Mouse (Mus musculus) forebrain, embryonic 11.5 days (tissue): ENCODE data around the gene Adgrg1. TPM values are rescaled to one million over a fixed set of nuclear protein-coding genes. Genes with fewer than 3 reads are reported as not detected.
A peak's percentile ranks its signal among the peaks of the same experiment; 100 is the strongest.

Experiments used
- ATAC-seq: fragments of 200-750 bp; cut with Nextera tagmentation; replicated peaks from 2 replicates; pipeline ENCODE4 v1.8.0; 2017; ENCODE audit warnings: moderate TSS enrichment; ENCODE audit not compliant: low FRiP score
- DNase-seq: peaks from one replicate; pipeline ENCODE4 v3.0.0-alpha.2; 2017; ENCODE audit warnings: low spot score
- H3K27ac ChIP-seq: fragments of 300-500 bp; sonication (generic); 2 replicates; pipeline ENCODE4 v1.5.1; 2014; ENCODE audit warnings: low read depth, low read length
- H3K27me3 ChIP-seq: fragments of 300-500 bp; sonication (generic); 2 replicates; pipeline ENCODE4 v1.6.1; 2014; ENCODE audit warnings: mild to moderate bottlenecking, low read length, mixed read lengths; ENCODE audit not compliant: control insufficient read depth, insufficient read depth
- H3K36me3 ChIP-seq: fragments of 300-500 bp; sonication (generic); 2 replicates; pipeline ENCODE4 v1.6.1; 2014; ENCODE audit warnings: mild to moderate bottlenecking, low read length, moderate library complexity, mixed read lengths; ENCODE audit not compliant: control insufficient read depth, insufficient read depth
- H3K4me1 ChIP-seq: fragments of 300-500 bp; sonication (generic); replicated peaks from 2 replicates; pipeline ENCODE4 v1.6.1; 2014; ENCODE audit warnings: low read length, mixed read lengths; ENCODE audit not compliant: control insufficient read depth, insufficient read depth
- H3K4me2 ChIP-seq: fragments of 300-500 bp; sonication (generic); 2 replicates; pipeline ENCODE4 v1.6.1; 2014; ENCODE audit warnings: low read depth, mild to moderate bottlenecking, low read length, moderate library complexity, mixed read lengths; ENCODE audit not compliant: severe bottlenecking
- H3K4me3 ChIP-seq: fragments of 300-500 bp; sonication (generic); 2 replicates; pipeline ENCODE4 v1.5.1; 2014; ENCODE audit warnings: low read depth, low read length
- H3K9ac ChIP-seq: fragments of 300-500 bp; sonication (generic); 2 replicates; pipeline ENCODE4 v1.6.1; 2014; ENCODE audit warnings: low read length
- H3K9me3 ChIP-seq: fragments of 300-500 bp; sonication (generic); 2 replicates; pipeline ENCODE4 v1.6.1; 2016; ENCODE audit warnings: low read length, mixed read lengths; ENCODE audit not compliant: control insufficient read depth
- WGBS: fragments of 180-500 bp; shearing (Covaris S2); extraction: QIAGEN DNeasy Blood & Tissue Kit; methylation state at CpG from one replicate; pipeline ENCODE4 v1.1.7; 2014; 5-methylcytosine and 5-hydroxymethylcytosine counted together
- polyA plus RNA-seq: library from polyadenylated mRNA; unstranded; fragments of >200 nt; fragmentation: Nextera tagmentation; extraction: Ambion mirVana; gene quantifications from 2 replicates; pipeline ENCODE4 v1.2.1, GENCODE M21; 2014

The Adgrg1 gene
- polyA plus RNA-seq, 1 experiment from 2014 or later, result 177 TPM

DNA sequence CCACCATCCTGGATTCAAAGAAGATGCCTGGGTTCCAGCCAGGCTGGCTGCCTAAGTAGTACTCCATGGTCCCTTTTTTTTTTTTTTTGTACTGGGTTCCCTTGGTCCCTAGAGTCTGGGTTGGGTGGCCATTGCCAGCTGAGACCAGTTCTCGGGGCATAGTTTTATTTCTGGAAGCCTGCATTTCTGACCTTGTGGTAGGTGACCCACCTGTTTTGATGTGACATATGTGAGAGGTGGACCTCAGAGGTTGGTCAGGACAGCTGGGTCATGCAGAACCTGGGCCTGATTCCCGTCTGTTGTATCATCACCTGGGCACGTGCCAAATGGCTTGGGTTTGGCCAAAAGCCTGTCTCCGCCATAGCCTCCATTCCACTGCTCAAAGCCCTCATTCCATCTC lies 15.2 kb downstream of the Adgrg1 start:
- H3K9ac ChIP-seq, result no peak overlapping the region
- no peaks in the 10 kb centered on the region for H3K9me3 ChIP-seq
- H3K4me1 ChIP-seq, result peaks cover 28% of the 10 kb centered on the region
- no peaks in the 10 kb centered on the region for H3K27me3 ChIP-seq
- WGBS, result 93% methylated on average over 4 of the region's 4 CpGs
- no peak overlapping the region for H3K27ac ChIP-seq
- no peak overlapping the region for H3K4me3 ChIP-seq
- DNase-seq, result no peak
- H3K4me2 ChIP-seq, result no peak overlapping the region
- H3K36me3 ChIP-seq, result no peaks in the 10 kb centered on the region
- no peak for ATAC-seq

- Histone ChIP-seq H3K4me1 (peaks cover 26% of the 10 kb centered on the region), H3K27me3 (no peaks in the 10 kb centered on the region), H3K36me3 (no peaks in the 10 kb centered on the region), H3K27ac (no peak overlapping the region), H3K9me3 (no peaks in the 10 kb centered on the region), H3K9ac (no peak overlapping the region), H3K4me3 (no peak overlapping the region), H3K4me2 (no peak overlapping the region)
- ATAC-seq (no peak), DNase-seq (no peak)
- WGBS, result 75% methylated on average over 11 of the region's 11 CpGs
Measured at GRCm38 (mm10) chr8:94990598-94991453, 16.3 kb downstream of the Adgrg1 start.

- no peak for DNase-seq
- Histone ChIP-seq H3K27me3 (no peaks in the 10 kb centered on the region), H3K36me3 (no peaks in the 10 kb centered on the region), H3K9ac (no peak overlapping the region), H3K4me2 (no peak overlapping the region), H3K4me3 (no peak overlapping the region), H3K27ac (no peak overlapping the region), H3K4me1 (peaks cover 27% of the 10 kb centered on the region), H3K9me3 (no peaks in the 10 kb centered on the region)
- ATAC-seq, result no peak
- 91% methylated on average over 9 of the region's 9 CpGs for WGBS
Measured at GRCm38 (mm10) chr8:94991454-94991994, 17.0 kb downstream of the Adgrg1 start.

GRCm38 (mm10) chr8:94992010-94992409 lies 17.5 kb downstream of the Adgrg1 start:
- no peaks in the 10 kb centered on the region for H3K27me3 ChIP-seq
- DNase-seq (no peak), ATAC-seq (no peak)
- peaks cover 24% of the 10 kb centered on the region for H3K4me1 ChIP-seq
- WGBS, result 80% methylated on average over 4 of the region's 4 CpGs
- no peaks in the 10 kb centered on the region for H3K9me3 ChIP-seq
- H3K4me2 ChIP-seq, result no peak overlapping the region
- peak overlapping the region; percentile 97 for H3K27ac ChIP-seq
- H3K36me3 ChIP-seq, result no peaks in the 10 kb centered on the region
- H3K4me3 ChIP-seq, result no peak overlapping the region
- H3K9ac ChIP-seq, result no peak overlapping the region; the same call in 1 of the 2 replicates

DNA sequence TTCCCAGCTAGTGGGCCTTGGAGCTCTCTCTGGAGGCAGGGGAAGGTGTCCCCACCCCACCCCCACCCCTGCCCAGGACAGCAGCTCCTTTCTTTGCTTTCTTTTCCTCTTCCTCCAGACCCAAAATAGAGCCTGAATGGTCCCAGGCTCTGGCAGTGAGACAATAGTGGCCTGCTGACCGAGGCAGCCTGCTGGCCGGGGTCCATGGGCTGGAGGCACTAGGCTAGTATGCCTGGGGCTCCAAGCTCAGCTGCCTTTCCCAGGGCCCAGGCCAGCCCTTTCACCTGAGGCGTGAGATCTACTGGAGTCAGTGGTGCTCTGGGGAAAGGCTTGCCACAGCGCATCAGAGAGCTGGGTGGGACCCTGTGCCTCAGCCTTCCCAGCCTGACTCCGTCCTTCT lies 18.0 kb downstream of the Adgrg1 start:
- Histone ChIP-seq H3K4me1 (peaks cover 24% of the 10 kb centered on the region), H3K9me3 (no peaks in the 10 kb centered on the region), H3K36me3 (no peaks in the 10 kb centered on the region), H3K4me3 (no peak overlapping the region), H3K4me2 (0 out of 2 replicates have a peak overlapping the region, but pooled peaks have one; percentile 2), H3K27ac (peak overlapping the region; percentile 97), H3K27me3 (no peaks in the 10 kb centered on the region), H3K9ac (peak overlapping the region; percentile 96)
- WGBS, result 34% methylated on average over 5 of the region's 5 CpGs
- ATAC-seq (no peak), DNase-seq (no peak)

DNA sequence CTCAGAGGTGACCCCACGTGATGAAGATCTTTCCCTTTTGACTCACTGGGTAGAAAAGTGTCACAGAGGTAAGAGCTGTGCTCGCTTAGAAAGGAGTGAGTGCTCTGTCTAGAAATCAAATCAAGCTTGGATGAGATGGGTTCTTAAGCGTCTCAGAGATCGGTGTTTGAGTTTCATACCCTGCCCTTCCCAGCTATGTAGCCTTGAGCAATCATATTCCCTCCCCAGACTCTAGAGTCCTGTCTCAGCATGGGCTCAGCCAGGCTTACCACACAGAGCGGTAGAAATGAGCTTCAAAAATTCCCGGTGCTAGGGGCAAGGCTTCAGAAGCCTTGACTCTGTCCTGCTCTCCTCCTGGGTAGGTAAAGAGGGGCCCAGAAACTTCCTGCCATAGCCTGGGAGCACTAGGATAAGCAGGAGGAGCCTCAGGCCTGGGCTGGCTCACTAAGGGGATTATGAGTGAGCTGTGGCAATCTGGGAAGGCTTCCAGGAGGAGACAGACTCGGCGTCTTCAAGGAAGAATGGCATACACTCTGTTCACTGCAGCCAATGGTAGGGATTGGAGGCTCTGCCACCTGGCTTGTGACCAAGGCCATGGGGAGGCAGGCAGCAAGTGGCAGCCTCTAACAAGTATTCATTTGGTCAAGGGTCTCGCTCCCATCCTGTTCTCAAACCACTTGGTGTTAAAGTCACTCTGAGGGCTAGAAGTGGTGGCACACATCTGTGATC lies 18.6 kb downstream of the Adgrg1 start:
- 59% methylated on average over 9 of the region's 9 CpGs for WGBS
- H3K4me3 ChIP-seq, result no peak overlapping the region

GRCm38 (mm10) chr8:94994006-94994405 lies 19.5 kb downstream of the Adgrg1 start:
- H3K4me2 ChIP-seq, result peak overlapping the region; percentile 91
- H3K4me1 ChIP-seq, result peaks cover 37% of the 10 kb centered on the region
- peak overlapping the region; percentile 59 for H3K4me3 ChIP-seq
- peak overlapping the region; percentile 97 for H3K27ac ChIP-seq
- H3K9ac ChIP-seq, result peak overlapping the region; percentile 96
- H3K36me3 ChIP-seq, result no peaks in the 10 kb centered on the region
- under 1% methylated on average over 14 of the region's 14 CpGs for WGBS
- ATAC-seq (peak; percentile 93), DNase-seq (peak; percentile 97)
- H3K9me3 ChIP-seq, result no peaks in the 10 kb centered on the region
- no peaks in the 10 kb centered on the region for H3K27me3 ChIP-seq

More for the DNA sequence above, 18.6 kb downstream of the Adgrg1 start:
- ATAC-seq (no peak), DNase-seq (no peak)
- Histone ChIP-seq H3K36me3 (no peaks in the 10 kb centered on the region), H3K9ac (peak overlapping the region; percentile 96), H3K27me3 (no peaks in the 10 kb centered on the region), H3K4me1 (peaks cover 30% of the 10 kb centered on the region), H3K27ac (peak overlapping the region; percentile 97), H3K9me3 (no peaks in the 10 kb centered on the region), H3K4me2 (peak overlapping the region; percentile 91; the same call in 1 of the 2 replicates)

GRCm38 (mm10) chr8:94994510-94994909 lies 20.0 kb downstream of the Adgrg1 start:
- Histone ChIP-seq H3K4me2 (peak overlapping the region; percentile 91), H3K4me1 (peaks cover 42% of the 10 kb centered on the region), H3K36me3 (no peaks in the 10 kb centered on the region), H3K27ac (peak overlapping the region; percentile 97), H3K4me3 (peak overlapping the region; percentile 59), H3K9me3 (no peaks in the 10 kb centered on the region), H3K9ac (peak overlapping the region; percentile 96), H3K27me3 (no peaks in the 10 kb centered on the region)
- no peak for DNase-seq
- ATAC-seq, result peak; percentile 22
- 10% methylated on average over 1 of the region's 1 CpGs for WGBS
